Mouse (Mus musculus): ENCODE measurements around the gene Ddx21. TPM values are rescaled to one million over a fixed set of nuclear protein-coding genes. Genes with fewer than 3 reads are reported as not detected.

The Ddx21 gene
- polyA plus RNA-seq (2014; fragmentation: Illumina TruSeq; extraction: RNeasy Lipid Tissue Mini Kit (QIAGEN cat#74804); ENCODE audit: low read depth, low replicate concordance), result 86.1 TPM

GRCm38 (mm10) chr10:62602177-62603040 is at the start of gene Ddx21:
Gene Ddx21, minus strand, starts transcription at chr10:62602281.

GRCm38 (mm10) chr10:62650881-62651810 is 49.1 kb upstream of the Ddx21 start, which contains the start of gene Ddx50:
Gene Ddx50, minus strand, starts transcription at chr10:62651218.

GRCm38 (mm10) chr10:62578338-62579100 is 23.6 kb downstream of the Ddx21 start, which contains the start of gene Kif1bp:
Gene Kif1bp, minus strand, starts transcription at chr10:62578457.

Other genes with a start within 250 kb of the Ddx21 start
- 3.1 TPM for gene Hk1, start 222.4 kb downstream of the Ddx21 start, polyA plus RNA-seq (2014; fragmentation: Illumina TruSeq; extraction: RNeasy Lipid Tissue Mini Kit (QIAGEN cat#74804); ENCODE audit: low read depth, low replicate concordance)
- gene Hkdc1, start 179.8 kb downstream of the Ddx21 start, polyA plus RNA-seq (2014; fragmentation: Illumina TruSeq; extraction: RNeasy Lipid Tissue Mini Kit (QIAGEN cat#74804); ENCODE audit: low read depth, low replicate concordance), result not detected
- gene 4930507D05Rik, start 152.8 kb downstream of the Ddx21 start, polyA plus RNA-seq (2014; fragmentation: Illumina TruSeq; extraction: RNeasy Lipid Tissue Mini Kit (QIAGEN cat#74804); ENCODE audit: low read depth, low replicate concordance), result not detected
- 23.1 TPM for gene Supv3l1, start 152.5 kb downstream of the Ddx21 start, polyA plus RNA-seq (2014; fragmentation: Illumina TruSeq; extraction: RNeasy Lipid Tissue Mini Kit (QIAGEN cat#74804); ENCODE audit: low read depth, low replicate concordance)
- 180 TPM for gene Vps26a, start 115.5 kb downstream of the Ddx21 start, polyA plus RNA-seq (2014; fragmentation: Illumina TruSeq; extraction: RNeasy Lipid Tissue Mini Kit (QIAGEN cat#74804); ENCODE audit: low read depth, low replicate concordance)
- 312 TPM for gene Srgn, start 74.8 kb downstream of the Ddx21 start, polyA plus RNA-seq (2014; fragmentation: Illumina TruSeq; extraction: RNeasy Lipid Tissue Mini Kit (QIAGEN cat#74804); ENCODE audit: low read depth, low replicate concordance)
- 51.7 TPM for gene Kif1bp, start 23.8 kb downstream of the Ddx21 start, polyA plus RNA-seq (2014; fragmentation: Illumina TruSeq; extraction: RNeasy Lipid Tissue Mini Kit (QIAGEN cat#74804); ENCODE audit: low read depth, low replicate concordance)
- 259 TPM for gene Ddx50, start 48.9 kb upstream of the Ddx21 start, polyA plus RNA-seq (2014; fragmentation: Illumina TruSeq; extraction: RNeasy Lipid Tissue Mini Kit (QIAGEN cat#74804); ENCODE audit: low read depth, low replicate concordance)
- gene Stox1, start 123.8 kb upstream of the Ddx21 start, polyA plus RNA-seq (2014; fragmentation: Illumina TruSeq; extraction: RNeasy Lipid Tissue Mini Kit (QIAGEN cat#74804); ENCODE audit: low read depth, low replicate concordance), result 1.2 TPM
- 171 TPM for gene Ccar1, start 190.0 kb upstream of the Ddx21 start, polyA plus RNA-seq (2014; fragmentation: Illumina TruSeq; extraction: RNeasy Lipid Tissue Mini Kit (QIAGEN cat#74804); ENCODE audit: low read depth, low replicate concordance)

Measured in adrenal gland, adult 10 weeks (tissue).